Mouse (Mus musculus): ENCODE data around the gene Ezr. TPM values are rescaled to one million over a fixed set of nuclear protein-coding genes. Genes with fewer than 3 reads are reported as not detected.

Gene Ezr
- polyA plus RNA-seq, 1 experiment, result 368 TPM

- H3K27me3 ChIP-seq (ENCODE audit: control insufficient read depth, insufficient read depth, low read length), result no peaks in the 10 kb centered on the region
- TF ChIP-seq CTCF (IDR thresholded peaks at IDR 0.05; ENCODE audit: extremely low read depth, insufficient read length, insufficient replicate concordance, low read depth, low read length) (no peak), POLR2A (IDR thresholded peaks at IDR 0.05; ENCODE audit: low read depth, low read length) (no peak)
- H3K4me3 ChIP-seq (ENCODE audit: low read depth, low read length), result no peak overlapping the region
- H3K27ac ChIP-seq (ENCODE audit: insufficient read depth, low read depth, low read length), result no peak overlapping the region
- 58% methylated on average over 7 of the region's 7 CpGs for WGBS
- peaks cover 34% of the 10 kb centered on the region for H3K36me3 ChIP-seq (ENCODE audit: control insufficient read depth, insufficient read depth, low read length)
- H3K4me1 ChIP-seq (ENCODE audit: control insufficient read depth, insufficient read depth, insufficient read length, low read length), result peaks cover 37% of the 10 kb centered on the region
Observed at GRCm38 (mm10) chr17:6763513-6764226, 18.9 kb downstream of the Ezr start.

- WGBS, result 78% methylated on average over 9 of the region's 9 CpGs
- Histone ChIP-seq H3K27ac (ENCODE audit: insufficient read depth, low read depth, low read length) (no peak overlapping the region), H3K4me1 (ENCODE audit: control insufficient read depth, insufficient read depth, insufficient read length, low read length) (peaks cover 37% of the 10 kb centered on the region), H3K4me3 (ENCODE audit: low read depth, low read length) (no peak overlapping the region), H3K27me3 (ENCODE audit: control insufficient read depth, insufficient read depth, low read length) (no peaks in the 10 kb centered on the region), H3K36me3 (ENCODE audit: control insufficient read depth, insufficient read depth, low read length) (peaks cover 60% of the 10 kb centered on the region)
- TF ChIP-seq CTCF (IDR thresholded peaks at IDR 0.05; ENCODE audit: extremely low read depth, insufficient read length, insufficient replicate concordance, low read depth, low read length), result no peak
Observed at GRCm38 (mm10) chr17:6759717-6760292, 22.8 kb downstream of the Ezr start.

GRCm38 (mm10) chr17:6758845-6759244 lies 23.7 kb downstream of the Ezr start:
- Histone ChIP-seq H3K27me3 (ENCODE audit: control insufficient read depth, insufficient read depth, low read length) (no peaks in the 10 kb centered on the region), H3K4me3 (ENCODE audit: low read depth, low read length) (no peak overlapping the region), H3K27ac (ENCODE audit: insufficient read depth, low read depth, low read length) (no peak overlapping the region), H3K4me1 (ENCODE audit: control insufficient read depth, insufficient read depth, insufficient read length, low read length) (peaks cover 33% of the 10 kb centered on the region), H3K36me3 (ENCODE audit: control insufficient read depth, insufficient read depth, low read length) (peaks cover 66% of the 10 kb centered on the region)
- no peak for TF ChIP-seq CTCF (IDR thresholded peaks at IDR 0.05; ENCODE audit: extremely low read depth, insufficient read length, insufficient replicate concordance, low read depth, low read length)
- TF ChIP-seq POLR2A (IDR thresholded peaks at IDR 0.05; ENCODE audit: low read depth, low read length), result no peak
- 89% methylated on average over 8 of the region's 8 CpGs for WGBS

GRCm38 (mm10) chr17:6757902-6758301 lies 24.7 kb downstream of the Ezr start:
- Histone ChIP-seq H3K36me3 (ENCODE audit: control insufficient read depth, insufficient read depth, low read length) (peaks cover 75% of the 10 kb centered on the region), H3K27ac (ENCODE audit: insufficient read depth, low read depth, low read length) (peak overlapping the region; percentile 67), H3K27me3 (ENCODE audit: control insufficient read depth, insufficient read depth, low read length) (no peaks in the 10 kb centered on the region), H3K4me1 (ENCODE audit: control insufficient read depth, insufficient read depth, insufficient read length, low read length) (peaks cover 30% of the 10 kb centered on the region), H3K4me3 (ENCODE audit: low read depth, low read length) (no peak overlapping the region; the same call in 1 of the 2 replicates)
- TF ChIP-seq CTCF (IDR thresholded peaks at IDR 0.05; ENCODE audit: extremely low read depth, insufficient read length, insufficient replicate concordance, low read depth, low read length), result no peak
- TF ChIP-seq POLR2A (IDR thresholded peaks at IDR 0.05; ENCODE audit: low read depth, low read length), result 0 out of 2 replicates have a peak, but pooled peaks have one; percentile 19
- WGBS, result 64% methylated on average over 16 of the region's 16 CpGs

GRCm38 (mm10) chr17:6755873-6756272 lies 26.7 kb downstream of the Ezr start:
- Histone ChIP-seq H3K36me3 (ENCODE audit: control insufficient read depth, insufficient read depth, low read length) (peaks cover 91% of the 10 kb centered on the region), H3K4me1 (ENCODE audit: control insufficient read depth, insufficient read depth, insufficient read length, low read length) (peaks cover 26% of the 10 kb centered on the region), H3K27ac (ENCODE audit: insufficient read depth, low read depth, low read length) (peak overlapping the region; percentile 60), H3K4me3 (ENCODE audit: low read depth, low read length) (no peak overlapping the region), H3K27me3 (ENCODE audit: control insufficient read depth, insufficient read depth, low read length) (no peaks in the 10 kb centered on the region)
- TF ChIP-seq CTCF (IDR thresholded peaks at IDR 0.05; ENCODE audit: extremely low read depth, insufficient read length, insufficient replicate concordance, low read depth, low read length) (no peak), POLR2A (IDR thresholded peaks at IDR 0.05; ENCODE audit: low read depth, low read length) (no peak)
- 31% methylated on average over 8 of the region's 8 CpGs for WGBS

- Histone ChIP-seq H3K27ac (ENCODE audit: insufficient read depth, low read depth, low read length) (peak overlapping the region; percentile 60), H3K4me1 (ENCODE audit: control insufficient read depth, insufficient read depth, insufficient read length, low read length) (peaks cover 23% of the 10 kb centered on the region), H3K27me3 (ENCODE audit: control insufficient read depth, insufficient read depth, low read length) (no peaks in the 10 kb centered on the region), H3K36me3 (ENCODE audit: control insufficient read depth, insufficient read depth, low read length) (peaks cover 95% of the 10 kb centered on the region), H3K4me3 (ENCODE audit: low read depth, low read length) (no peak overlapping the region)
- 76% methylated on average over 9 of the region's 9 CpGs for WGBS
- no peak for TF ChIP-seq CTCF (IDR thresholded peaks at IDR 0.05; ENCODE audit: extremely low read depth, insufficient read length, insufficient replicate concordance, low read depth, low read length)
- no peak for TF ChIP-seq POLR2A (IDR thresholded peaks at IDR 0.05; ENCODE audit: low read depth, low read length)
Observed at GRCm38 (mm10) chr17:6755176-6755575, 27.4 kb downstream of the Ezr start.

GRCm38 (mm10) chr17:6752375-6752774 lies 30.2 kb downstream of the Ezr start:
- peaks cover 93% of the 10 kb centered on the region for H3K36me3 ChIP-seq (ENCODE audit: control insufficient read depth, insufficient read depth, low read length)
- 87% methylated on average over 7 of the region's 7 CpGs for WGBS
- H3K27me3 ChIP-seq (ENCODE audit: control insufficient read depth, insufficient read depth, low read length), result no peaks in the 10 kb centered on the region
- H3K4me1 ChIP-seq (ENCODE audit: control insufficient read depth, insufficient read depth, insufficient read length, low read length), result peaks cover 12% of the 10 kb centered on the region
- no peak for TF ChIP-seq CTCF (IDR thresholded peaks at IDR 0.05; ENCODE audit: extremely low read depth, insufficient read length, insufficient replicate concordance, low read depth, low read length)
- no peak for TF ChIP-seq POLR2A (IDR thresholded peaks at IDR 0.05; ENCODE audit: low read depth, low read length)
- H3K27ac ChIP-seq (ENCODE audit: insufficient read depth, low read depth, low read length), result no peak overlapping the region
- no peak overlapping the region for H3K4me3 ChIP-seq (ENCODE audit: low read depth, low read length)
